Mouse (Mus musculus) kidney, embryonic 15.5 days (tissue): ENCODE results near the gene Spag6. TPM values are rescaled to one million over a fixed set of nuclear protein-coding genes. Genes with fewer than 3 reads are reported as not detected.

Source experiments
- ATAC-seq: fragments of 200-750 bp; cut with Nextera tagmentation; replicated peaks from 2 replicates; pipeline ENCODE4 v1.8.0; 2017; ENCODE audit warnings: moderate TSS enrichment; ENCODE audit not compliant: low FRiP score
- H3K27ac ChIP-seq: fragments of 300-500 bp; sonication (generic); 2 replicates; pipeline ENCODE4 v1.5.1; 2015; ENCODE audit warnings: mild to moderate bottlenecking, inconsistent platforms
- H3K27me3 ChIP-seq: fragments of 300-500 bp; sonication (generic); 2 replicates; pipeline ENCODE4 v1.6.1; 2015; ENCODE audit warnings: inconsistent platforms
- H3K36me3 ChIP-seq: fragments of 300-500 bp; sonication (generic); 2 replicates; pipeline ENCODE4 v1.6.1; 2015; ENCODE audit warnings: inconsistent platforms
- H3K4me1 ChIP-seq: fragments of 300-500 bp; sonication (generic); 2 replicates; pipeline ENCODE4 v1.6.1; 2015; ENCODE audit warnings: inconsistent platforms
- H3K4me2 ChIP-seq: fragments of 300-500 bp; sonication (generic); 2 replicates; pipeline ENCODE4 v1.6.1; 2015; ENCODE audit warnings: moderate library complexity, mild to moderate bottlenecking, inconsistent platforms
- H3K4me3 ChIP-seq: fragments of 300-500 bp; sonication (generic); replicated peaks from 2 replicates; pipeline ENCODE4 v1.5.1; 2015; ENCODE audit warnings: mild to moderate bottlenecking, inconsistent platforms
- H3K9ac ChIP-seq: fragments of 300-500 bp; sonication (generic); 2 replicates; pipeline ENCODE4 v1.6.1; 2015; ENCODE audit warnings: mild to moderate bottlenecking, inconsistent platforms
- H3K9me3 ChIP-seq: fragments of 300-500 bp; sonication (generic); replicated peaks from 2 replicates; pipeline ENCODE4 v1.6.1; 2016; ENCODE audit warnings: inconsistent platforms
- WGBS: fragments of 180-500 bp; shearing (Covaris S2); methylation state at CpG from one replicate; pipeline ENCODE4 v1.1.7; 2015; ENCODE audit warnings: mixed read lengths; 5-methylcytosine and 5-hydroxymethylcytosine counted together
- polyA plus RNA-seq: library from polyadenylated mRNA; unstranded; fragments of >200 nt; fragmentation: Nextera tagmentation; extraction: Ambion mirVana; gene quantifications from 2 replicates; pipeline ENCODE4 v1.2.1, GENCODE M21; 2015

Gene Spag6
- polyA plus RNA-seq, 1 experiment from 2014 or later, result not detected

- H3K9ac ChIP-seq, result peak within 1 kb of the TSS; percentile 85
- H3K4me2 ChIP-seq, result peak within 1 kb of the TSS; percentile 82
- H3K27ac ChIP-seq, result peak within 1 kb of the TSS; percentile 95
- 0% methylated on average over 58 of the region's 77 CpGs for WGBS
- H3K27me3 ChIP-seq, result peaks cover 22% of the 10 kb centered on the region
- peaks cover 39% of the 10 kb centered on the region for H3K4me1 ChIP-seq
- peak; percentile 70 for ATAC-seq
- no peaks in the 10 kb centered on the region for H3K9me3 ChIP-seq
- peak within 1 kb of the TSS; percentile 85 for H3K4me3 ChIP-seq
- 0 out of 2 replicates have a peak, but pooled peaks cover 2% of the 10 kb centered on the region for H3K36me3 ChIP-seq
Observed at GRCm38 (mm10) chr2:18676936-18677491, 16.8 kb upstream of the Spag6 start, which contains the start of gene Bmi1. Gene Bmi1 (plus strand): TSS chr2:18677018.

- peak; percentile 5; the same call in 1 of the 2 replicates for ATAC-seq
- Histone ChIP-seq H3K9me3 (no peaks in the 10 kb centered on the region), H3K4me2 (peak overlapping the region; percentile 82), H3K27me3 (peaks cover 25% of the 10 kb centered on the region), H3K9ac (peak overlapping the region; percentile 85), H3K36me3 (peaks cover 7% of the 10 kb centered on the region), H3K4me1 (peaks cover 39% of the 10 kb centered on the region), H3K27ac (peak overlapping the region; percentile 95; the same call in 1 of the 2 replicates), H3K4me3 (peak overlapping the region; percentile 85)
- whole genome bisulfite sequencing, result under 1% methylated on average over 50 of the region's 55 CpGs
Observed at GRCm38 (mm10) chr2:18677631-18678471, 16.0 kb upstream of the Spag6 start.

- no peak overlapping the region; the same call in 1 of the 2 replicates for H3K4me3 ChIP-seq
- peaks cover 29% of the 10 kb centered on the region for H3K4me1 ChIP-seq
- no peak overlapping the region for H3K9ac ChIP-seq
- no peak overlapping the region for H3K27ac ChIP-seq
- peaks cover 33% of the 10 kb centered on the region for H3K27me3 ChIP-seq
- H3K36me3 ChIP-seq, result peaks cover 20% of the 10 kb centered on the region
- no peaks in the 10 kb centered on the region for H3K9me3 ChIP-seq
- 56% methylated on average over 2 of the region's 2 CpGs for WGBS
- H3K4me2 ChIP-seq, result no peak overlapping the region
- ATAC-seq, result no peak
Observed at GRCm38 (mm10) chr2:18679701-18680100, 14.1 kb upstream of the Spag6 start.

GRCm38 (mm10) chr2:18680501-18680900 lies 13.3 kb upstream of the Spag6 start:
- no peak for ATAC-seq
- Histone ChIP-seq H3K27me3 (peaks cover 33% of the 10 kb centered on the region), H3K36me3 (peaks cover 20% of the 10 kb centered on the region), H3K9me3 (no peaks in the 10 kb centered on the region), H3K4me1 (peaks cover 29% of the 10 kb centered on the region), H3K4me3 (peak overlapping the region; percentile 44), H3K9ac (peak overlapping the region; percentile 29; the same call in 1 of the 2 replicates), H3K4me2 (peak overlapping the region; percentile 78), H3K27ac (no peak overlapping the region)
- under 1% methylated on average over 4 of the region's 4 CpGs for WGBS

GRCm38 (mm10) chr2:18680961-18681360 lies 12.9 kb upstream of the Spag6 start:
- ATAC-seq, result peak; percentile 18; the same call in 1 of the 2 replicates
- H3K9ac ChIP-seq, result peak overlapping the region; percentile 29; the same call in 1 of the 2 replicates

GRCm38 (mm10) chr2:18684062-18684461 lies 9.8 kb upstream of the Spag6 start:
- Histone ChIP-seq H3K27ac (no peak overlapping the region), H3K9ac (no peak overlapping the region), H3K4me2 (no peak overlapping the region), H3K4me3 (no peak overlapping the region), H3K4me1 (peaks cover 21% of the 10 kb centered on the region), H3K9me3 (no peaks in the 10 kb centered on the region), H3K27me3 (peaks cover 58% of the 10 kb centered on the region), H3K36me3 (peaks cover 20% of the 10 kb centered on the region)
- WGBS, result 74% methylated on average over 5 of the region's 5 CpGs
- ATAC-seq, result no peak

More at GRCm38 (mm10) chr2:18680961-18681360, 12.9 kb upstream of the Spag6 start:
- Histone ChIP-seq H3K4me3 (peak overlapping the region; percentile 44), H3K4me2 (peak overlapping the region; percentile 78), H3K27me3 (peaks cover 32% of the 10 kb centered on the region), H3K27ac (no peak overlapping the region), H3K4me1 (peaks cover 24% of the 10 kb centered on the region), H3K9me3 (no peaks in the 10 kb centered on the region), H3K36me3 (peaks cover 20% of the 10 kb centered on the region)
- 2% methylated on average over 29 of the region's 29 CpGs for WGBS

GRCm38 (mm10) chr2:18686386-18686785 lies 7.4 kb upstream of the Spag6 start:
- no peak for ATAC-seq
- 57% methylated on average over 6 of the region's 6 CpGs for WGBS
- Histone ChIP-seq H3K36me3 (peaks cover 20% of the 10 kb centered on the region), H3K27ac (no peak overlapping the region), H3K27me3 (peaks cover 66% of the 10 kb centered on the region), H3K4me1 (peaks cover 20% of the 10 kb centered on the region), H3K9ac (no peak overlapping the region), H3K4me2 (no peak overlapping the region), H3K9me3 (no peaks in the 10 kb centered on the region), H3K4me3 (no peak overlapping the region)

GRCm38 (mm10) chr2:18686826-18687519 lies 6.9 kb upstream of the Spag6 start:
- no peak overlapping the region for H3K27ac ChIP-seq
- H3K4me1 ChIP-seq, result peaks cover 20% of the 10 kb centered on the region
- peaks cover 17% of the 10 kb centered on the region for H3K36me3 ChIP-seq
- H3K9ac ChIP-seq, result no peak overlapping the region
- no peak for ATAC-seq
- peaks cover 69% of the 10 kb centered on the region for H3K27me3 ChIP-seq
- H3K4me3 ChIP-seq, result no peak overlapping the region
- no peaks in the 10 kb centered on the region for H3K9me3 ChIP-seq
- no peak overlapping the region for H3K4me2 ChIP-seq
- WGBS, result 37% methylated on average over 8 of the region's 8 CpGs

GRCm38 (mm10) chr2:18687671-18688170 lies 6.1 kb upstream of the Spag6 start:
- WGBS, result 6% methylated on average over 9 of the region's 9 CpGs
- no peaks in the 10 kb centered on the region for H3K9me3 ChIP-seq
- ATAC-seq, result no peak
- H3K27ac ChIP-seq, result no peak overlapping the region
- no peak overlapping the region for H3K4me2 ChIP-seq
- peaks cover 20% of the 10 kb centered on the region for H3K4me1 ChIP-seq
- no peak overlapping the region for H3K4me3 ChIP-seq
- peaks cover 14% of the 10 kb centered on the region for H3K36me3 ChIP-seq
- peaks cover 73% of the 10 kb centered on the region for H3K27me3 ChIP-seq
- no peak overlapping the region for H3K9ac ChIP-seq

GRCm38 (mm10) chr2:18688286-18688685 lies 5.5 kb upstream of the Spag6 start:
- H3K4me3 ChIP-seq, result peak overlapping the region; percentile 50
- no peak overlapping the region for H3K27ac ChIP-seq
- no peak overlapping the region for H3K9ac ChIP-seq
- 10% methylated on average over 6 of the region's 6 CpGs for WGBS
- H3K9me3 ChIP-seq, result no peaks in the 10 kb centered on the region
- ATAC-seq, result no peak
- peaks cover 20% of the 10 kb centered on the region for H3K4me1 ChIP-seq
- peak overlapping the region; percentile 81 for H3K4me2 ChIP-seq
- H3K27me3 ChIP-seq, result peaks cover 78% of the 10 kb centered on the region
- H3K36me3 ChIP-seq, result peaks cover 9% of the 10 kb centered on the region

- peak; percentile 53 for ATAC-seq
- Histone ChIP-seq H3K4me1 (peaks cover 20% of the 10 kb centered on the region), H3K27me3 (peaks cover 81% of the 10 kb centered on the region), H3K4me2 (peak overlapping the region; percentile 81), H3K9me3 (no peaks in the 10 kb centered on the region), H3K4me3 (peak overlapping the region; percentile 50), H3K9ac (0 out of 2 replicates have a peak overlapping the region, but pooled peaks have one; percentile 2), H3K36me3 (peaks cover 9% of the 10 kb centered on the region), H3K27ac (no peak overlapping the region)
- WGBS, result under 1% methylated on average over 45 of the region's 45 CpGs
Observed at GRCm38 (mm10) chr2:18688708-18689063, 5.1 kb upstream of the Spag6 start.
